Mouse (Mus musculus) kidney, adult 2 months (tissue): ENCODE measurements around the gene Tbxa2r.

Experiments
- CTCF ChIP-seq: fragments of 200-500 bp; conservative IDR thresholded peaks from 2 replicates; pipeline ENCODE4 v1.5.1; 2011; ENCODE audit warnings: low read depth, mild to moderate bottlenecking, control low read depth, low read length, moderate library complexity, mixed read lengths; ENCODE audit not compliant: insufficient read depth, insufficient read length
- POLR2A ChIP-seq: fragments of 200-500 bp; IDR thresholded peaks from one replicate; pipeline ENCODE4 v1.6.1; 2011; ENCODE audit warnings: low read depth, low read length, control low read depth

DNA sequence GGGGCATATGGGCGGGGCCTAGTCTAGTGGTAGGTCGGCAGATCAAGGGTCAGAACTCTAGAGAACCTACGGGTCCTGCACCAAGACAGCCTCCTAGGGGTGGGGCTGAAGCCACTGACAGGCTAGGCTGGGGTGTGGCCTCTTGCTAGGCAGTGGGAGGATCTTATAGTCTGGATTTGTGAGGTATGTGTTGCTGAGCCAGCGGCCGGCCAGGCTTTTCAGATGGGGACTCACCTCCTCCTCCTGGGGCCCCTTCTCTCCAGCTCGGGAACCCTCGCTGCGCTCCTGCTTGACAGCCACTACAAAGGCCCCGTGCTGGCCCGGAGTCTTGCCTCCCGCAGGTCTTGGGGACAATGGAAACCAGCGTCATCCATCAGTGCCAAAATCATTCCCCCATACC lies 20.6 kb downstream of the Tbxa2r start:
- no peak for TF ChIP-seq CTCF
- no peak for TF ChIP-seq POLR2A
